Mouse (Mus musculus) midbrain, embryonic 13.5 days (tissue): ENCODE measurements around the gene Rusc1. TPM values are rescaled to one million over a fixed set of nuclear protein-coding genes. Genes with fewer than 3 reads are reported as not detected.

Experiments
- ATAC-seq: fragments of 200-750 bp; cut with Nextera tagmentation; 2 replicates; pipeline ENCODE4 v1.8.0; 2017; ENCODE audit warnings: mild to moderate bottlenecking, moderate TSS enrichment, moderate library complexity
- H3K27ac ChIP-seq: fragments of 300-500 bp; sonication (generic); 2 replicates; pipeline ENCODE4 v1.5.1; 2015; ENCODE audit warnings: inconsistent platforms, mild to moderate bottlenecking, moderate library complexity
- H3K27me3 ChIP-seq: fragments of 300-500 bp; sonication (generic); 2 replicates; pipeline ENCODE4 v1.6.1; 2015; ENCODE audit warnings: mild to moderate bottlenecking, inconsistent platforms
- H3K36me3 ChIP-seq: fragments of 300-500 bp; sonication (generic); 2 replicates; pipeline ENCODE4 v1.6.1; 2015; ENCODE audit warnings: mild to moderate bottlenecking, inconsistent platforms
- H3K4me1 ChIP-seq: fragments of 300-500 bp; sonication (generic); replicated peaks from 2 replicates; pipeline ENCODE4 v1.6.1; 2015; ENCODE audit warnings: inconsistent platforms
- H3K4me2 ChIP-seq: fragments of 300-500 bp; sonication (generic); replicated peaks from 2 replicates; pipeline ENCODE4 v1.6.1; 2015; ENCODE audit warnings: moderate library complexity, mild to moderate bottlenecking, inconsistent platforms
- H3K4me3 ChIP-seq: fragments of 300-500 bp; sonication (generic); replicated peaks from 2 replicates; pipeline ENCODE4 v1.5.1; 2015; ENCODE audit warnings: mild to moderate bottlenecking, inconsistent platforms
- H3K9ac ChIP-seq: fragments of 300-500 bp; sonication (generic); replicated peaks from 2 replicates; pipeline ENCODE4 v1.6.1; 2015; ENCODE audit warnings: mild to moderate bottlenecking, inconsistent platforms
- H3K9me3 ChIP-seq: fragments of 300-500 bp; sonication (generic); 2 replicates; pipeline ENCODE4 v1.6.1; 2016; ENCODE audit warnings: mild to moderate bottlenecking, inconsistent platforms
- WGBS: fragments of 180-500 bp; shearing (Covaris S2); methylation state at CpG from one replicate; pipeline ENCODE4 v1.1.7; 2015; 5-methylcytosine and 5-hydroxymethylcytosine counted together
- polyA plus RNA-seq: library from polyadenylated mRNA; unstranded; fragments of >200 nt; fragmentation: Nextera tagmentation; extraction: Ambion mirVana; gene quantifications from 2 replicates; pipeline ENCODE4 v1.2.1, GENCODE M21; 2015

Rusc1 gene
- 59.8 and 69.5 TPM in 2 replicates for polyA plus RNA-seq

GRCm38 (mm10) chr3:89093175-89093574 lies at the start of gene Rusc1:
TSS of gene Rusc1 (minus strand) at chr3:89093311.
- H3K36me3 ChIP-seq, result peaks cover 54% of the 10 kb centered on the region
- peaks cover 20% of the 10 kb centered on the region for H3K27me3 ChIP-seq
- H3K27ac ChIP-seq, result peak within 1 kb of the TSS; percentile 81
- 2% methylated on average over 18 of the region's 18 CpGs for WGBS
- peak within 1 kb of the TSS; percentile 74 for H3K4me3 ChIP-seq
- H3K9ac ChIP-seq, result peak within 1 kb of the TSS; percentile 83
- no peaks in the 10 kb centered on the region for H3K9me3 ChIP-seq
- H3K4me2 ChIP-seq, result peak within 1 kb of the TSS; percentile 94
- H3K4me1 ChIP-seq, result peaks cover 32% of the 10 kb centered on the region
- ATAC-seq, result peak; percentile 83

GRCm38 (mm10) chr3:89136365-89136764 lies 43.3 kb upstream of the Rusc1 start:
- no peaks in the 10 kb centered on the region for H3K9me3 ChIP-seq
- no peaks in the 10 kb centered on the region for H3K36me3 ChIP-seq
- H3K4me2 ChIP-seq, result no peak overlapping the region
- H3K27ac ChIP-seq, result no peak overlapping the region
- 40% methylated on average over 9 of the region's 9 CpGs for WGBS
- H3K27me3 ChIP-seq, result peaks cover 7% of the 10 kb centered on the region; the same call in 1 of the 2 replicates
- no peak overlapping the region for H3K4me3 ChIP-seq
- no peak overlapping the region for H3K9ac ChIP-seq
- ATAC-seq, result no peak
- H3K4me1 ChIP-seq, result peaks cover 9% of the 10 kb centered on the region

GRCm38 (mm10) chr3:89135958-89136357 lies 42.8 kb upstream of the Rusc1 start, which contains the start of gene Pklr:
TSS of gene Pklr (plus strand) at chr3:89136142.
- ATAC-seq, result no peak
- no peak within 1 kb of the TSS for H3K27ac ChIP-seq
- no peak within 1 kb of the TSS for H3K4me3 ChIP-seq
- peaks cover 7% of the 10 kb centered on the region; the same call in 1 of the 2 replicates for H3K27me3 ChIP-seq
- H3K36me3 ChIP-seq, result no peaks in the 10 kb centered on the region
- 60% methylated on average over 3 of the region's 3 CpGs for WGBS
- H3K4me2 ChIP-seq, result no peak within 1 kb of the TSS
- H3K4me1 ChIP-seq, result peaks cover 9% of the 10 kb centered on the region
- no peaks in the 10 kb centered on the region for H3K9me3 ChIP-seq
- H3K9ac ChIP-seq, result no peak within 1 kb of the TSS

- Histone ChIP-seq H3K27me3 (peaks cover 7% of the 10 kb centered on the region; the same call in 1 of the 2 replicates), H3K4me3 (no peak overlapping the region), H3K4me2 (no peak overlapping the region), H3K9me3 (no peaks in the 10 kb centered on the region), H3K36me3 (no peaks in the 10 kb centered on the region), H3K9ac (no peak overlapping the region), H3K4me1 (peaks cover 9% of the 10 kb centered on the region), H3K27ac (no peak overlapping the region)
- WGBS, result 100% methylated on average over 1 of the region's 1 CpGs
- ATAC-seq, result no peak
Observed at GRCm38 (mm10) chr3:89133752-89134151, 40.6 kb upstream of the Rusc1 start.

GRCm38 (mm10) chr3:89133063-89133450 lies 39.9 kb upstream of the Rusc1 start:
- H3K27ac ChIP-seq, result no peak overlapping the region
- 81% methylated on average over 7 of the region's 7 CpGs for WGBS

GRCm38 (mm10) chr3:89132285-89133062 lies 39.4 kb upstream of the Rusc1 start:
- peak overlapping the region; percentile 68 for H3K4me2 ChIP-seq
- no peaks in the 10 kb centered on the region for H3K36me3 ChIP-seq
- H3K27me3 ChIP-seq, result peaks cover 7% of the 10 kb centered on the region; the same call in 1 of the 2 replicates
- peak overlapping the region; percentile 64 for H3K9ac ChIP-seq
- no peak overlapping the region for H3K27ac ChIP-seq
- no peaks in the 10 kb centered on the region for H3K9me3 ChIP-seq
- peak overlapping the region; percentile 35 for H3K4me3 ChIP-seq
- 17% methylated on average over 30 of the region's 30 CpGs for WGBS
- peak; percentile 63; the same call in 1 of the 2 replicates for ATAC-seq
- H3K4me1 ChIP-seq, result peaks cover 9% of the 10 kb centered on the region

More at GRCm38 (mm10) chr3:89133063-89133450, 39.9 kb upstream of the Rusc1 start:
- H3K36me3 ChIP-seq, result no peaks in the 10 kb centered on the region
- no peak overlapping the region for H3K9ac ChIP-seq
- H3K9me3 ChIP-seq, result no peaks in the 10 kb centered on the region
- no peak overlapping the region for H3K4me3 ChIP-seq
- no peak for ATAC-seq
- no peak overlapping the region for H3K4me2 ChIP-seq
- H3K4me1 ChIP-seq, result peaks cover 9% of the 10 kb centered on the region
- peaks cover 7% of the 10 kb centered on the region; the same call in 1 of the 2 replicates for H3K27me3 ChIP-seq

GRCm38 (mm10) chr3:89131816-89132215 lies 38.7 kb upstream of the Rusc1 start:
- 50% methylated on average over 4 of the region's 4 CpGs for WGBS
- Histone ChIP-seq H3K4me1 (peaks cover 9% of the 10 kb centered on the region), H3K36me3 (no peaks in the 10 kb centered on the region), H3K27me3 (peaks cover 4% of the 10 kb centered on the region; the same call in 1 of the 2 replicates), H3K4me2 (peak overlapping the region; percentile 68), H3K9ac (peak overlapping the region; percentile 64; the same call in 1 of the 2 replicates), H3K9me3 (no peaks in the 10 kb centered on the region), H3K4me3 (peak overlapping the region; percentile 35; the same call in 1 of the 2 replicates), H3K27ac (no peak overlapping the region)
- ATAC-seq, result 0 out of 2 replicates have a peak, but pooled peaks have one; percentile 14

- 94% methylated on average over 3 of the region's 3 CpGs for WGBS
Observed at GRCm38 (mm10) chr3:89129908-89130307, 36.8 kb upstream of the Rusc1 start.

GRCm38 (mm10) chr3:89125981-89126380 lies 32.9 kb upstream of the Rusc1 start:
- Histone ChIP-seq H3K9ac (no peak overlapping the region), H3K36me3 (no peaks in the 10 kb centered on the region), H3K4me2 (no peak overlapping the region), H3K27ac (no peak overlapping the region), H3K9me3 (no peaks in the 10 kb centered on the region), H3K4me1 (no peaks in the 10 kb centered on the region), H3K27me3 (no peaks in the 10 kb centered on the region), H3K4me3 (no peak overlapping the region)
- 91% methylated on average over 3 of the region's 3 CpGs for WGBS
- ATAC-seq, result no peak

More at GRCm38 (mm10) chr3:89129908-89130307, 36.8 kb upstream of the Rusc1 start:
- H3K36me3 ChIP-seq, result no peaks in the 10 kb centered on the region
- no peak overlapping the region for H3K9ac ChIP-seq
- no peaks in the 10 kb centered on the region for H3K9me3 ChIP-seq
- ATAC-seq, result no peak
- H3K4me2 ChIP-seq, result no peak overlapping the region
- no peaks in the 10 kb centered on the region for H3K27me3 ChIP-seq
- H3K27ac ChIP-seq, result no peak overlapping the region
- H3K4me3 ChIP-seq, result no peak overlapping the region
- H3K4me1 ChIP-seq, result peaks cover 9% of the 10 kb centered on the region

- no peaks in the 10 kb centered on the region for H3K27me3 ChIP-seq
- 86% methylated on average over 3 of the region's 3 CpGs for WGBS
- H3K9ac ChIP-seq, result no peak overlapping the region
- H3K36me3 ChIP-seq, result no peaks in the 10 kb centered on the region
- no peak overlapping the region for H3K4me3 ChIP-seq
- no peaks in the 10 kb centered on the region for H3K4me1 ChIP-seq
- no peaks in the 10 kb centered on the region for H3K9me3 ChIP-seq
- H3K4me2 ChIP-seq, result no peak overlapping the region
- H3K27ac ChIP-seq, result no peak overlapping the region
- ATAC-seq, result no peak
Observed at GRCm38 (mm10) chr3:89124241-89124640, 31.1 kb upstream of the Rusc1 start.

- Histone ChIP-seq H3K4me3 (no peak overlapping the region), H3K4me1 (no peaks in the 10 kb centered on the region), H3K36me3 (no peaks in the 10 kb centered on the region), H3K9me3 (no peaks in the 10 kb centered on the region), H3K27me3 (no peaks in the 10 kb centered on the region), H3K9ac (no peak overlapping the region), H3K4me2 (no peak overlapping the region), H3K27ac (no peak overlapping the region)
- ATAC-seq, result no peak
- WGBS, result 78% methylated on average over 2 of the region's 2 CpGs
Observed at GRCm38 (mm10) chr3:89123313-89123712, 30.2 kb upstream of the Rusc1 start.

GRCm38 (mm10) chr3:89115522-89115921 lies 22.4 kb upstream of the Rusc1 start:
- H3K4me3 ChIP-seq, result no peak overlapping the region

More at GRCm38 (mm10) chr3:89115522-89115921, 22.4 kb upstream of the Rusc1 start:
- Histone ChIP-seq H3K4me2 (no peak overlapping the region), H3K27ac (no peak overlapping the region), H3K9me3 (no peaks in the 10 kb centered on the region), H3K9ac (no peak overlapping the region), H3K36me3 (no peaks in the 10 kb centered on the region), H3K4me1 (no peaks in the 10 kb centered on the region), H3K27me3 (no peaks in the 10 kb centered on the region)
- 6% methylated on average over 2 of the region's 2 CpGs for WGBS
- ATAC-seq, result no peak
